Mouse (Mus musculus) spleen, postnatal 10 days (tissue): ENCODE results near the gene Tulp3.

Experiments
- DNase-seq, 2 experiments: peaks; one replicate each; pipeline ENCODE4 v3.0.0; 2021 to 2022; ENCODE audit warnings: low spot score in 2 of 2

Tulp3 gene

DNA sequence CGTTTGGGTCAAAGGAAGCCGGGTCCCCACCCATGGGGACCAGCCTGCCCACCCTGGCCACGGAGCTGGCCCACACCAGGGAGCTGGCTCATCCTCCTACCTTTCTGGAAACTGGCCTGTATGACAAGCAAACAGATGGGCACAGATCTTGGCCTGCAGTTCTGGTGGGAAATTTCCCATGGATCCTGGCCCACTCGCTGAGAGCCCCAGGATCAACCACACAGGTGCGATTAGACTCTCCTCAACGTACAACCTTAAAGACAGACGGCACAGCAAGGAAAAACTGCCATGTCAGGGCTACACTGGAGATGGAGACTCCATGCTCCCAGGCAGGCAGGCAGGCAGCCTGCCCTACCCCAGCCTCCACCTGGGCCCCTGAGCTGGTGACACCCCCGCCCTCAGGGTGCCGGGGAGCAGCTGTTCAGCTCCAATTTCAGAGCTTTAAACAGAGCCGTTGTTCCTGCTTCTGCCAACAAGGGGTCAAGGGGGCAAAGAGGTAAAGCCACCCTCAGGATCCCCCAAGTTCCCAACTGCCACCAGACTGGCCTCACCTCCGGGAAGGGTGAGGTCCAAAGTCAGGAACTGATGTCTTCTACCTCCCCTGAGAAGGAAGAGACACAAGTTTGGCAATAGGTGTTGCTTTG lies 58.8 kb downstream of the Tulp3 start:
- no peak for DNase-seq

DNA sequence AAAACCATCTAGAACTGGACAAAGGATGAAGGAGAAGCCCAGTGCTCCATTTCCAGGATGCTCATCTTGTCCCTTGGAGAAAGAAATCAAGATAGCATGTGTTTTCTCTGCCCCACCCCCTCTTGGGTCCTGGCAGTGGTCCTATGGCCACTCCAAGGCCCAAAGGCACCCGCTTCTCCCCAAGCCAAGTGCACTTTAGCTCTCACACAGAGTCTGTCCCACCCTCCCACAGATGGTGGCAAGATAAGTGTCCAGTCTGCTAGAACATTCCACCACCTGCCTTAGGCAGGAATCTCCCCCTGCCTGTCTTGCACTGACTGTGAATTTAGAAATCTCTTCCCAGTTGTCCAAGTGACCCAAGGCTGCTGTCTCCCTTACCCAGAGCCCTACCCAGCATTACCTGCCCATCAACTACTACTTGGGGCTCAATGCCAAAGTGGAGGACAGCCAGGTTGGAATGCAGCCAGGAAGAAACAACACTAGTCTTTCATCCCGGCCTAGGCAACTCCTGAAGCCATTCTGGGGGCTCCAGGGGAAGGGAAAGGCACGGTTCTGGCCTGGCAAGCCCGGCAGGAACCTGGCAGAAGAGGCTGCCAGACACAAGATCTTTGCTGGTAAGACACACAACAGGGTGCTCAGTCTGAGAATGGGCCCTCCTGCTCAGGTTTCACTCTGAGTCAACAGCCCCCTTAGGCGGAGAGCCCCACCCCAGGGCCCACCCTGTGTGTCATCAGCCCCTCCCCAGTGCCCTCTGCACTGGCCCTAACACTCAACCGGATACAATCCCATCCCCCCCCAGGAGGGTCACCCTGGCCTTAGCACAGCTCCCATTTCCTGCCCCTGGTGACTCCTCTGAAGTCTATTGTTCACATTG lies 59.5 kb downstream of the Tulp3 start:
- DNase-seq = no peak

DNA sequence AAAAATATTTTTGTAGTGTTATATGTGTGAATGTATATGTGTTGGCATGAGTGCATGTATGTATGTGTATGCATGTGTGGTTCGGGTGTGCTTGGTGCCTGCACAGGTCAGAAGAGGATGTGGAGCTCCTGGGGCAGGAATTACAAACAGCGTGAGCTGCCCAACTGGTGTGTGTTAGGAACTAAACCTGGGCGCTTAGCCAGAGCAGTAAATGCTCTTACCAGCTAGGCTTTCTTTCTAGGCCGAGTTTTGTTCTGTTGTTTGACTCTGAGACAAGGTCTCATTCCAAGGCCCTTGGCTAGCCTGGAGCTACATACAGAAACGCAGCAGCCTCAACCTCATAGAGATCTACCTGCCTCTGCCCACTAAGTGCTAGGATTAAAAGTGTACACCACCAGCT lies 64.4 kb downstream of the Tulp3 start:
- DNase-seq = no peak

DNA sequence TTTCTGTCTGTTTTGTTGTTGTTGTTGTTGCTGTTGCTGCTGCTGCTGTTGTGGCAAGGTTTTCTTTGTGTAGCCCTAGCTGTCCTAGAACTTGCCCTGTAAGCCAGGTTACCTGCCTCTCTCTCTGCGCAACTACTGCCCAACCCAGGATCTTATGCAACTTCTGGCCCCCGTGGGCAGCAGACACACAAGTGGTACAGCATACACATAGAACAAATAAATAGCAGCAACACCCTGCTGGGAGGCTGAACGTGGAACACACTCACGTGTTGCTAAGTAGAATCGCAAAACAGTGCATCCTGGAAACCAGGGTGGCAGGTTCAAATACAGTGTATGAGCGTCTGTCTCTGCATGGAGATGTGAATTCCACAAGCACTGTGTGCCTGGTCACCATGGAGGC lies 67.0 kb downstream of the Tulp3 start:
- no peak for DNase-seq

DNA sequence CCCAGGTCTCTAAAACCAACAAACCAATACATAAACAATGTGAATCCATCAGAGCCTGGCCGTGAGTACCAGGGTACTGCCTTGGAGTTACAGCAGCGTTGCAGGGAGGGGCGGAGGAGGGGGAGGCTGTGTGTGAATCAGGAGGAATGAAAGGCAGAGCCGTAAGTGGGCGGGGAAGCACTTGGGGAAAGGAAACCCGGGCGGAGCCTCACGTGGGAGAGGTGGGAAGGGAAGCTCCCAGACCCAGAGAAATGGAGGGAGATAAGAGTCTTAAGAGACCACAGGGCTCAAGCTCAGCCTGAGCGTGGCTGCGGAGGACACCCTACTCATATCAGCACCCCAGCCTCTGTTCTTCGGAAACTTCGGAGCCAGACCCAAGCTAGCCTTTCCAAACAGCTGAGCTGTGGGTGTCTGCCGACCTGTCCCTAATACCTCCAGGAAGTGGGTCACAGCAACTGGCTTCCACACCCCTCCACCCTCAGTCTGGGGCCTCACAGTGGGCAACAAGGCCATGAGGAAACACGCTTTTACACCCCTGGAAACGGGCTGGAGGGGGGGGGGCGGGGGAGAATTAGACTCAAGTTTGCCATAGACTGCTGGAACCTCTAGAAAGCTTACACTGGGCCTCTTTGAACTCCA lies 69.7 kb downstream of the Tulp3 start:
- DNase-seq = no peak

DNA sequence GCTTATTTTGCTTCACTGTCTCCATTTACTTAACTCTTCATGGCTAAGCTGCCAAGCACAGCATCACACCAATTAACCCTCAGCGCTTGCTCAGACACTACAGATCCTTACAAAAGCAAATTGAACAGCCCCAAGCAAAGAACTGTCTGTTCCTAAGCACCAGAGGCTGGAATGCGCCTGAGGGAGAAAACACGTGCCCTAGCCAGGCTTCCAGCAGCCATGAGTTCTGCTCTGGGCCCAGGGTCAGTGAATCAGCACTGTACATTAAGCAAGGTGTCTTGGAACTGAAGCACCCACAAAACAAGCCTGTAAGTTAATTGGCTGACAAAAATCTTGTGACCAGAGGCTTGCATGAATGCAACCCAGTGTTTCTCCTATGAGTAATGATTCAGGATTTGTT lies 73.5 kb downstream of the Tulp3 start:
- no peak for DNase-seq

DNA sequence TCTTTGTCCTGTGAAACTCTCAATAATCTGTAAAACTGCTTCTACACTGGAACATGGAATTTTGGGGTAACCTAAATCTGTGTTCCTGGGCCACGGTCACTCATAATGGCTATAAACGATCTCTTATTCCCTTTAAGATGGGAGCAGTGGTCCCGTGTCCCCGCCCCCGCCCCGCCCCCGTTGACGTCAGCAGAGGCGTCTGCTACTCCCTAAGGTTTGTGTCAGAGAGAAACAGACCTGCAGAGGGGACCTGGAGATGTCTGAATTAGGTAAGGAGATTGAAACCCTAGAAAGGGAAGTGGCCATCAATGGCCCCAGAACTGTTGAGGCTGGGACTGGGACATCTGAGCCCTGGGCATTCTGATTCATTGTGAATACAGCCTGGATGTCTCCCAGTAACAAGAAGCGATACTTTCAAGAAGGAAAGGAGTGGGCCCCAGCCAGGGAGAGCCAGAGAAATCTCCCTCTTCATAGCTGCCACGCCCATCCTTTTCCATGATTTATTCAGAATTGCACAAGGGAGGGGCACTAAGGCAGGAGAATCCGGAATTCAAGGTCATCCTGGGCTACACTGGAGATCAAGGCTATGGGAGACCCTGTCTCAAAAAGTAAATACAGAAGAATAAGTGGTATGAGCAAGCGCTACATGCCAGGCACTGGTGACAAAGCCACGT lies 75.0 kb downstream of the Tulp3 start:
- no peak for DNase-seq

DNA sequence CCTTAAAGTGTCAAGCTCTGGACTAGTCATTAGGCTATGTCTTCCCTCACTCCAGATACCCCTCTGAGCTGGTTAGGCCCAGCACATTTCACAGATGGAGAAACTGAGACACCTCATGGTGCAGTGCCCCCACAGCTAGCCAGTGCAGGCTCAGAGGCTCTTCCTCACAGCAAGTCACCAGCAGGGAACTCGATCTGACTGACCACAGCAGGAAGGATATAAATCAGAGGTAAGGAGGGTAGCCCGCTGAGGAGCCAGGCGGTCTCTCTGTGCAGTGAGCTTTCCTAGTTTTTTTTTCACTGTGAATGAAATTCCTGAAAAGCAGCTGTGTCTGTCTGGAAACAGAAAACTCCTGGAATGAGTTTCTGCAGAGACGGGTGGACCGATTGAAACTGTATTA lies 76.0 kb downstream of the Tulp3 start:
- DNase-seq = no peak

DNA sequence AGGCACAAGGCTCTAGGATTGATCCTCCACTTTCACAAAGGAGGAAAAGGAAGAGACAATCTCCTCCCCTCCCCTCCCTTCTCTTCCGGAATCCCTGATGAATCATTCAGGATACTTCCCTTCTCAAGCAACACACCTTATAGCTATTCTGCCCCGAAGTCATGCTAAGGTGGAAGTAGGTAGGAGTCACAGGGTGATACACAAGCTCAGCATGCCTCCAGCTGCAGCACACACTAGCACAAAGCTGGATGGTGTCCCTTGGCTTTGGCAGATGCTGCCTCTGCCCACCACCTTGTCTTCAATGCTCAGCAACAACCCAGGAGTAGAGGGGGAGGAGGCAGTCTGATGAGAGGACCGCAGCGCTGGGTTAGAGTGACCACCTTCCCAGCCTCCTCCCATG lies 76.6 kb downstream of the Tulp3 start:
- DNase-seq = no peak

DNA sequence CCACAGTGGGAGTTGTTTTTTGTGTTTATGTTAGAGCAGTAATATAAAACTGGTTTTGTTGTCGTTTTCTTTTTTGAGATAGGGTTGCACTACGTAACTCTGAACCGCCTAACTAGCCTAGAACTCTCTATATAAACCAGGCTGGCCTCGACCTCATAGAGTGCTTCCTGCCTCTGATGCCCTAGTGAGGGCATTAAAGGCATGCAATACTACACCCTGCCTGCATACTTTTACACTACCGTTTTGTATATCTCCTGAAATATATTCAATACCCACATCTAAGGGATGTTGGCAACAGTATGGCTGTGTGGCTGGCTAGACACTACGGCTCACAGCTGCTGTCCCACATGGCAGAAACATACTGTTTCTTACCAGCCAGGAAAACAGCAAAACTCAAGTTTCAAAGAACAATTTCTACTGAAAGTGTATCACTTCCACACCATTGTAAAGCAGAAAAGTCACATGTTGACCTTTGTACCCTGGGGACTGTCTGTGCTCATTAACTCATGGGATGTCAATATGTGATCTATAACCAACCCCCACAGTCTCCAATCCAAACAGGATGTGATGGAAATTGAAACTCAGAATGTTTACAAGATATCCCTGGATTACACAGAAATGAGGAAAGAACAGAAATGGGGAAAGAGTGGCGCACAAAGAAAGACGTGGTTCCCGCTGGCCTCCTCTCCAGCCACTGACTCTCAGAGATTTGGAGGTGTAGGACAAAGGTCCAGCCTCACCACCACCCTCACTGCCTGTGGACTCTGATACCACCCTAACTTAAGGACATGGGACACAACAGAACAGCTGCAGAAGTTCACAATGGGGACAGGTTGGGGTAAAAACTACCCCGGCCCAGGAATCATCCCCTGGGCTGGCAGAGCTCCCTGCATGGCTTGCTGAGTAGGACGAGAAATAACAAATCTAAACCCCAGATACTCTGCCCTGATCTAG lies 78.2 kb downstream of the Tulp3 start:
- DNase-seq = no peak

DNA sequence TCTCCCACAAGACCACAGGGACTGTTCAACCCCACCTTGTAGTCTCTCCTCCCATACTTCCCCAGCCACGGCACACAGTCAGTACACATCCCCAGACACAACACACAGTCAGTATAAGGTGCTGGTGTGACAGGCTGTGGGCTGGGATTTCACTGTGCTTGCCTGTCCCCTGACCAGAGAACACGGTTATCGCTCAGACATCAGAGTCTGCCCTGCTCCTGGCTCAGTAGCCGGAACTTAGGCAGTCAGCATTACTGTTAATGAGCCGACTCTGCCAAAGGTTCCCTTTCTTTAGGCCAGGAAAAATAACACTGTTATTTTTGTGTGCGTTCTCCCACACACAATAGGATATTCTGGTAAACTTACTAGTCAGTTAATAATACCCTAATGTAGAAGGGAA lies 79.3 kb downstream of the Tulp3 start:
- no peak for DNase-seq

DNA sequence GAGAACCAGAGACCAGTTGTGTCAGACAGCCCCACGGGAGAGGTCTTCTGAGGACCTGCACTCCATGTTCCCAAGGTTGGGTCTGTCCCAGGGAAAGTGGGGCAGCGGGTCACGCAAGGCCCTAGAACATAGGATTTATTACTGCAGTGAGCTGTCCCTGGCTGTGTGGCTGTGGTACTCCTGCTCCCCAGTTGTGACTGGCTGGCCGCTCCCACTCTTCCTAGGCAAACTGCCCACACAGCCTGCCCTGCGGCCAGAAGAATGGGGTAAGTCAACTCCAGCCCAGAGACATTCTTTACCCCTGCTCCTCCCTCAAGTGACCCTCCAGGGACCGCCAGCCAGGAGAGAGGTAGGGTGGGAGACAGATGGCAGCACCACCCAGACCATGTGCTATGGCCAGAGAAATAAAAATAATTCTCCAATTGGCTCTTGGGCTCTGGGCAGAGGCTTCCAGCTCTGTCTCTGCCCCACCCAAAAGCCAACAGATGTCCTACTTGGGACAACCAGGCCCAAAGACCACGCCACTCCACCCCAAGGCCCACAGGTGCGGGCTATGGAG lies 80.1 kb downstream of the Tulp3 start:
- DNase-seq = no peak

DNA sequence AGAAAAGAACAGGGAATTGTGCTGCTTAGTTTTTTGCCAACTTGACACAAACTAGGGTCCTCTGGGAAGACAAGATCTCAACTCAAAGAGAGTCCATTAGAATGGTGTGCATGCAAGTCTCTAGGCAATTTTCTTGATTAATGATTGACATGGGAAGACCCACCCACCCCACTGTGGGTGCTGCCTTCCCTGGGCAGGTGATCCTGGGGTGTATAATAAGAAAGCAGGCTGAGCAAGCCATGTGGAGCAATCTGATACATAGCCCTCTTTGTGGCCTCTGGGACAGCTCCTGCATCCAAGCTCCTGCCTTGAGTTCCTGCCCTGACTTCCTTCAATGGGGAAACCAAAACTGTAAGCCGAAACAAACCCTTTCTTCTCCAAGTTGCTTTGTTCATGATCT lies 82.1 kb downstream of the Tulp3 start:
- DNase-seq = no peak

DNA sequence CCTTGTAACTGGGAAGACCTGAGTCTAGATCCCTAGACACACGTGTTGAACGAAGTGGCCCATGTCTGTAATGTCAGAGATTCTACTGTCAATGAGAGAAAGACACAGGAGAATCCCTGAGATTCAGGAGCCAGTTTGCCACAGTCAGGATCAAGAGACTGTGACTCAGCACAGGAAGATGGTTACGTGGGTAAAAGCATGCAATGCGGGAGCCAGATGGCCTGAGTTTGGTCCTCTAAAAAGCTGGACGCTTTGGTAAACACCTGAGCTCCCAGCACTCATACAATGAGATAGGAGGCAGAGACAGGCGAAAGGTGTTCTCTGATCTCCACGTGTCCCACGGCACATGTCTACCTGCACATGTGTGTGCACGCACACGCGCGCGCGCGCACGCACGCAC lies 82.9 kb downstream of the Tulp3 start:
- no peak for DNase-seq
